Mouse (Mus musculus): ENCODE measurements around the gene Fance.

- no peak for TF ChIP-seq CTCF (IDR thresholded peaks at IDR 0.05; ENCODE audit: low read depth)
- no peak for TF ChIP-seq EP300 (IDR thresholded peaks at IDR 0.05; ENCODE audit: low read depth)
Observed at GRCm38 (mm10) chr17:28315611-28316160, 2.4 kb downstream of the Fance start.
